Mouse (Mus musculus): ENCODE measurements at regions not wholly inside any gene's neighbourhood (a gene's known extent, or its start where the extent isn't known, plus 50 kb on each side); places are given as distances from the start of the nearest gene placed in this dataset.

DNA sequence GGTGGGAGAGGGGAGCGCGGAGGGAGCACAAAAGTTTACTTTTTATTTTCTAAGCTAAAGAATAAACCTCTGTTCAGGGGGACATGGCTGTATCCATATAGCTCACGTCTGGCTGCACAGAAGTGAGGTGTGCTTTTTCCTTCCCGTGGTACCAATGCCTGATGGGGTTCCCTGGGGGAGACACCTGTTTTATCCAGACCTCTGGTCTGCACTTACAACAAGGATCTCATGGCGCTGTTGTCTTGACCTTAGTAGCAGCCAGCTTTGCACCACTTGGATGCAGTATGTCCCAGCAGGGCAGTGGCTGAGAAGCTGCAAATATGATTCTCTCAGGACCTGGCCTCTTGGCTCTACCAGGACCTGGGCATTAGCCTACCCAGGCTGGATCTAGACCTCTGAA is 473.8 kb downstream of the Insc start:
- TF ChIP-seq CTCF (IDR thresholded peaks at IDR 0.05) (no peak), EP300 (IDR thresholded peaks at IDR 0.05) (no peak)
